Mouse (Mus musculus): Measurements from ENCODE around the gene Dapk2.

DNA sequence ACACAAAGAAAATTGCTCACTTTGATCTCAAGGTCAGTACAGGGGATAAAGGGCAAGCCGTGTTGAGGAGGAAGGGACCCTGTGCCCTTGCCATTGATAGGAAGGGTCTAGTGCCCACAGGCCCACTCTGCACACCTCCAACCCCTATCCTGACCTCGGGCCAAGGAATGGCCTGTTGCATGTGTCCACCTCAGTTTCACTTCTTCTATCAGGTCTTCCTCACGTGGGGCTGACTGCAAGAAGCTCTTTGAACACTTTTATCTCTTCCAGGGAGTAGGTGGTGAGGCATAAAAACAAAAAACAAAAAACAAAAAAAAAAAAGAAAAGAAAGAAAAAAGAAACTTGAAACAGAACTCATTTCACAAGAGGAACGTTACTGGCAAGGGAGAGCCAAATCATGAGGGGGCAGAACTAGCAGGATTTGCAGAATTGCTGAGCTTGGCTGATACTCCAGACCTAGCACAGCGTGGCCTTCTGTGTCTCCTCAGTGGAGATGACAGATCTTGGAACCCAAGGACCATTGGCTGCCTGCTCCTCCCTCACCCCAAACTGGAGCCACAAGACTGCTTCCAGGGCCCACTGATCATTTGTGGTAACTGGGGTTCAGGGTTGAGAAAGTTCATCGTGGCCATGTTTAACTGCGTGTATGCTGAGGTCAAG is 73.9 kb downstream of the Dapk2 start:
- no peak for TF ChIP-seq POLR2A (IDR thresholded peaks at IDR 0.05; ENCODE audit: low read depth, low read length)
- TF ChIP-seq CTCF (IDR thresholded peaks at IDR 0.05; ENCODE audit: borderline replicate concordance, insufficient read depth, low read length): no peak
